Mouse (Mus musculus) cerebellum, adult 11 months (tissue): ENCODE data around the gene Prkaca.
"Not testable (repeated sequence)": the region's sequence is repeated elsewhere in the genome, so short reads cannot be mapped to it uniquely, and the experiment has no call there.

Experiments used
- DNase-seq: peaks from one replicate; pipeline ENCODE4 v3.0.0; 2022

Prkaca gene

GRCm38 (mm10) chr8:84003612-84004246 lies 30.9 kb downstream of the Prkaca start:
- DNase-seq: no peak

GRCm38 (mm10) chr8:84004533-84005201 lies 31.9 kb downstream of the Prkaca start:
- DNase-seq: peak; percentile 93

- DNase-seq: not testable (repeated sequence)
Measured at GRCm38 (mm10) chr8:84005502-84005901, 32.7 kb downstream of the Prkaca start.

- no peak for DNase-seq
Measured at GRCm38 (mm10) chr8:84008362-84008761, 35.6 kb downstream of the Prkaca start.

GRCm38 (mm10) chr8:84009876-84010275 lies 37.1 kb downstream of the Prkaca start:
- peak; percentile 82 for DNase-seq

GRCm38 (mm10) chr8:84010625-84011611 lies 38.1 kb downstream of the Prkaca start:
- peak; percentile 60 for DNase-seq

GRCm38 (mm10) chr8:84011705-84012498 lies 39.1 kb downstream of the Prkaca start, which contains the start of gene 2210011C24Rik:
Gene 2210011C24Rik, minus strand, starts transcription at chr8:84012171.
- DNase-seq: no peak

- DNase-seq: no peak
Measured at GRCm38 (mm10) chr8:84012499-84013165, 39.8 kb downstream of the Prkaca start.

- no peak for DNase-seq
Measured at GRCm38 (mm10) chr8:84015833-84016232, 43.0 kb downstream of the Prkaca start.

GRCm38 (mm10) chr8:84019738-84020137 lies 46.9 kb downstream of the Prkaca start:
- DNase-seq: no peak

- DNase-seq: no peak
Measured at GRCm38 (mm10) chr8:84021096-84021495, 48.3 kb downstream of the Prkaca start, which contains the start of gene Palm3. Gene Palm3, plus strand, starts transcription at chr8:84021471.

- DNase-seq: no peak
Measured at GRCm38 (mm10) chr8:84021569-84021968, 48.8 kb downstream of the Prkaca start.

GRCm38 (mm10) chr8:84023085-84023484 lies 50.3 kb downstream of the Prkaca start:
- no peak for DNase-seq

- DNase-seq: no peak
Measured at GRCm38 (mm10) chr8:84023631-84024030, 50.8 kb downstream of the Prkaca start.

- no peak for DNase-seq
Measured at GRCm38 (mm10) chr8:84024171-84024570, 51.4 kb downstream of the Prkaca start.

GRCm38 (mm10) chr8:84025863-84026262 lies 53.1 kb downstream of the Prkaca start:
- no peak for DNase-seq

GRCm38 (mm10) chr8:84027449-84027848 lies 54.7 kb downstream of the Prkaca start:
- DNase-seq: no peak

GRCm38 (mm10) chr8:84029272-84029671 lies 56.5 kb downstream of the Prkaca start:
- DNase-seq: no peak

GRCm38 (mm10) chr8:84032777-84033176 lies 60.0 kb downstream of the Prkaca start:
- no peak for DNase-seq

GRCm38 (mm10) chr8:84038015-84038414 lies 65.2 kb downstream of the Prkaca start:
- DNase-seq: no peak

- peak; percentile 61 for DNase-seq
Measured at GRCm38 (mm10) chr8:84039050-84039449, 66.3 kb downstream of the Prkaca start.
